Mouse (Mus musculus) olfactory bulb, adult 2 months (tissue): ENCODE measurements around the gene Procr.

Experiments used
- CTCF ChIP-seq: fragments of 200-500 bp; IDR thresholded peaks from 2 replicates; pipeline ENCODE4 v1.5.1; 2012; ENCODE audit warnings: low read depth, mild to moderate bottlenecking, low read length, moderate library complexity; ENCODE audit not compliant: insufficient read depth
- POLR2A ChIP-seq: fragments of 200-500 bp; IDR thresholded peaks from 2 replicates; pipeline ENCODE4 v1.6.1; 2012; ENCODE audit warnings: mild to moderate bottlenecking, low read depth, low read length, moderate library complexity; ENCODE audit not compliant: insufficient read depth

- TF ChIP-seq CTCF (no peak), POLR2A (no peak)
Observed at GRCm38 (mm10) chr2:155728742-155729141, 22.2 kb upstream of the Procr start.
